Mouse (Mus musculus): ENCODE results near the gene Pcsk1n. TPM values are rescaled to one million over a fixed set of nuclear protein-coding genes. Genes with fewer than 3 reads are reported as not detected.
A peak's percentile ranks its signal among the peaks of the same experiment; 100 is the strongest.
"Not testable (repeated sequence)": the region's sequence is repeated elsewhere in the genome, so short reads cannot be mapped to it uniquely, and the experiment has no call there.

Pcsk1n gene
- total RNA-seq (2021): 100 to 1,000 TPM; 188 to 204 TPM

DNA sequence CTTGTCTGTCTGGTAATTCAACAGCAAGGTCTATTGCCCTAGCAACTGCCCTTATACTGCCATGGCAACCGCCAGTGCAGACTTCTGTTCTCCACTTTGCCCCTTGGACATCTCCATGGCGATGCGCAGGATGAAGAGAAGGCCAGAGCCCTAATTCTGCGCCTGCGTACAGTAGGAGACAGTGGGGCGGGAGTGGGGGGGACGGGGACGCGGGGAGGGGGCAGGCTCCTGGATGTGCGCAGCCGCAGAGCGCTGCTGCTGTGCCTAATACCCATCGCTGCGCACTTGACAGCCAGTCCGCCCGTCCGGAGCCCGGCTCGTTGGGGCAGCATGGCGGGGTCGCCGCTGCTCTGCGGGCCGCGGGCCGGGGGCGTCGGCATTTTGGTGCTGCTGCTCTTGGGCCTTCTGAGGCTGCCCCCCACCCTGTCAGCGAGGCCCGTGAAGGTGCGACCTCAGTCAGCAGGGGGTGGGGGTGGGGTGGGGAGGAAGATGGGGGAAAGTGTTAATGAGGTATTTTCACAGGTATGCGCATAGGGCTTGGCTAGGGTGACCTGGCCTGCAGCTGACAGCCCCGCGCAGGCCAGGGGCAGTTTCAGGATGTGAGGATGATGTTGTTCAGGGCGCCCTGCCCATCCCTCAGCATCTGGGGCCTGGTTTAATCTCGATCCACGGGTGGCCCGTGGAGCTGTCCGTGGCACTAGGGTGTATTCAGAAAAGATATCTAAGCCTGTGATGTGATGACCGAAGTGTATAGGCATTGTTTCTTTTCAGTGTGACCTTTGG, at the start of gene Pcsk1n:
Pcsk1n (plus strand) TSS at position 222 of the 783 bp plus-strand sequence.
- peak; percentile 74 for DNase-seq
- intact Hi-C loops (cut with DNase I): no loop called here

DNA sequence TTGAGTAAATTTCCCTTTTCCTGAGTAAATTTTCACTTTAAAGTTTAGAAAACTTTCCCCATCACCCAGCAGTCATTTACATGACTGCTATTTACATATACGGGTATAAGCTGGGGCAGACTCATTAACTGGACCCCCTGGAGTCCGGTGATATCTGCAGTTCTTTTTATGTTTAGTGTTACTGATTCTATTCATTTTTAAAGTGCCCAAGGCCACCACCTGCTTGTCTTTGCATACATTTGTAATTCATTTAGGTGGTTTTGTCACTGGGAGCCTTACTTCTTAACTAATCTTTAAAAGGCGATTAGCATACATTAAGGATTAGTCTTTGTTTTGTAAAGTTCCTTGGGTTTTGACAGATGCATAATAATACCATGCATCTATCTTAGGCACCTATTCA, 49.8 kb upstream of the Pcsk1n start:
- intact Hi-C loops (cut with DNase I): no loop called here
- no peak for DNase-seq

DNA sequence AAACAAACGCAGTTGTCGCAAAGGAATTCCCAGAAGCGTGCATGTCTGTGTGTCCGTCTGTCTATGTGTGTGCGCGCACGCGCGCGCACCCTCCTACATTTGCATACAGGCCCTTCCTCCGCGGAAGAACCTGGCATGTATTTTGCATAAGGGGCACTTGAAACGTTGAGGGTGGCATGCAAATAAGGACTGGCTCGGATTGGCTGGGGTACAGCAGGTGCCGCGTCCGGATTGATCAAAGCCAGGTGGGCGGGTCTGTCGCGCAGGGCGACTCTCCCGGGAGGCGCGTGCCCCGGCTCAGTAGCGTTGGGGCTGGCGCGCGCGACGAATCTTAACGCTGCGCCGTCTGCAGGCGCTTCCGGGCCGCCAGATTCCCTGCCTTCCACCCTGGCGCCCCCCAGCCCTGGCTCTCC, 41.6 kb upstream of the Pcsk1n start, which contains the start of gene Pim2:
Pim2 (plus strand) TSS at position 256 of the 413 bp plus-strand sequence.
- peak; percentile 84 for DNase-seq
- intact Hi-C loops (cut with DNase I): no loop called here

DNA sequence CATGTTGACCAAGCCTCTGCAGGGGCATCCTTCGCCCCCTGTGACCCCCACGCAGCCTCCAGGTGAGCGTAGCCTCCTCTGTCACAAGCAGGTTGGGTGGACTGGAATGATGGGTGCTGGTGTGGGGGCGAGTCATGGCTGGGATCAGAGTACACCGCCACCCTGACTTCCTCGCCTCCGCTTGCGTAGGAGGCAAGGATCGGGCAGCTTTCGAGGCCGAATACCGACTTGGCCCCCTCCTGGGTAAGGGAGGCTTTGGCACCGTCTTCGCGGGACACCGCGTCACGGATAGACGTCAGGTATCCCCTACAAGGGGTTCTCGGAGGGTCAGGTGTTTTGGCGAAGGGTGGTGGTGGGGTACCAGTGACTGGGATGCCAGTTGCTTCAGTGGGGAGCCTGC, 41.1 kb upstream of the Pcsk1n start:
- intact Hi-C loops (cut with DNase I): no loop called here
- peak; percentile 16 for DNase-seq

DNA sequence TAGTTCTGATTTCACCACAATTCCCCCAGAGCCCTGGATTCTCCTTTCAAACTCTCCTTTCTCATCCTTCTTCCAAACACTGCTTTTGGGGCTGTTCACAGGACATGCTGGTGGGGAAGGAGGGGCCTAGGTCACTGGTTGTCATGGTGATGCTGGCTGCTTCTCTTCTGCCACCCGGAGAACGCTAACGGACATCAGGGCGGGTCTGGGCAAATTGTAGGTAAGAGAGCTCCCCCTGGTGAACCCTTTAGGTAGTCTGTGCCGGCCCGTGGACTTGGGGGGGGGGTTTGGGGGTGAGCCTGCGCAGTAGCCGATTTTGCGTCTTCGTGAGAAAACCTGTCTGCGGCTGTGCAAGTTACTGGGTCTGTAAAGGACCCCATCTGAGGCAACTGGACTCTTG, 39.8 kb upstream of the Pcsk1n start:
- peak; percentile 71 for DNase-seq
- intact Hi-C loops (cut with DNase I): no loop called here

DNA sequence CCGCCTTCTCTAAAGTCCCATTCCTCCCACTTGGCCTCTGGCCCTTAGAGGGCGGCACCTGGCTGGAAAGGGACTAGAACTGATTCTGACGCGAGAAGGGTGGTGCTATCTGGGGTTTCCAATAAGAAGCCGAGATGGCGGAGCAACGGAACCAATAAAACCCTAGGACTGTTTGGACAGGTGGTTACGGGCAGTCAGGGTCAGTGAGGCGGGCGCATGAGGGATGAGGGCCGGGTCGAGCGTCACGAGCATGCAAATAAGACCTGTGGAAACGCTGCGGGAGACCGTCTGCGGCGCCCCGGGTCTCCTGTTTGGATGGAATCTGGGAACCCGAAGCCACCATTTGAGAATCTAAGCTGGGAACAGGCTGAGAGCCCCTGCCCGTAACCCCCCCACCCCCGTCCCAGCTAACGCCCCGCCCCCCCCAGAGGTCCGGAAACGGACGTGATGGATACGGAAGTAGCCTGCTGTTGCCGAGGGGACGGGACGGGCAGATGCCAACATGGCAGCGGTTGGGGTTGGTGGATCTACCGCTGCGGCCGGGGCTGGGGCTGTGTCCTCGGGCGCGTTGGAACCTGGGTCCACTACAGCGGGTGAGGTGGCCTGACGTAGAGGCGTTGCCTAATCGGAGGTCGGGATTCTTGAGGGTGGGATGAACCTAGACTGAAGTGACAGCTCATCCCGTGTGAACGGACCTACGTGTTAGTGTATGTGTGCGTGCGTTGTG, 35.6 kb upstream of the Pcsk1n start, which contains the start of gene Slc35a2:
Slc35a2 (plus strand) TSS at position 188 of the 727 bp plus-strand sequence.
- peak; percentile 83 for DNase-seq
- intact Hi-C loops (cut with DNase I): no loop called here

DNA sequence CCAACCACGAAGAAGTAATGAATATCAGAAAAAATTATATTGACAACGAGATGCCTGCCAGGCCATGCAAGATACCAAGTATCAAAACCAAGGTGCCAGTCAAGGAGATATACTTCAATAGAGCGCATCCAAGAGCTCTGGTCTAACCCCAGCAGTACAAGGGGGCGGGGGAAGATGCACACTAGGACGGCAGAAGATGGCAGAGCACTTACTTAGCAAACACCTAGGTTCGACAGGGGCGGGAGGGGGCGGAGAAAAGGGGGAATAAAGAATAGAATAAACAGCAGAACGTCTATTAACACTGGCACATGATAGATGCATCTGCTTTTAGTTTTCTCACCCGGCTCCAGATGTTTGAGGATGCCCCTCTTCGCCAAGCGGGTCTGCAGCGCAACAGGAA, 21.4 kb upstream of the Pcsk1n start:
- intact Hi-C loops (cut with DNase I): no loop called here
- no peak for DNase-seq

DNA sequence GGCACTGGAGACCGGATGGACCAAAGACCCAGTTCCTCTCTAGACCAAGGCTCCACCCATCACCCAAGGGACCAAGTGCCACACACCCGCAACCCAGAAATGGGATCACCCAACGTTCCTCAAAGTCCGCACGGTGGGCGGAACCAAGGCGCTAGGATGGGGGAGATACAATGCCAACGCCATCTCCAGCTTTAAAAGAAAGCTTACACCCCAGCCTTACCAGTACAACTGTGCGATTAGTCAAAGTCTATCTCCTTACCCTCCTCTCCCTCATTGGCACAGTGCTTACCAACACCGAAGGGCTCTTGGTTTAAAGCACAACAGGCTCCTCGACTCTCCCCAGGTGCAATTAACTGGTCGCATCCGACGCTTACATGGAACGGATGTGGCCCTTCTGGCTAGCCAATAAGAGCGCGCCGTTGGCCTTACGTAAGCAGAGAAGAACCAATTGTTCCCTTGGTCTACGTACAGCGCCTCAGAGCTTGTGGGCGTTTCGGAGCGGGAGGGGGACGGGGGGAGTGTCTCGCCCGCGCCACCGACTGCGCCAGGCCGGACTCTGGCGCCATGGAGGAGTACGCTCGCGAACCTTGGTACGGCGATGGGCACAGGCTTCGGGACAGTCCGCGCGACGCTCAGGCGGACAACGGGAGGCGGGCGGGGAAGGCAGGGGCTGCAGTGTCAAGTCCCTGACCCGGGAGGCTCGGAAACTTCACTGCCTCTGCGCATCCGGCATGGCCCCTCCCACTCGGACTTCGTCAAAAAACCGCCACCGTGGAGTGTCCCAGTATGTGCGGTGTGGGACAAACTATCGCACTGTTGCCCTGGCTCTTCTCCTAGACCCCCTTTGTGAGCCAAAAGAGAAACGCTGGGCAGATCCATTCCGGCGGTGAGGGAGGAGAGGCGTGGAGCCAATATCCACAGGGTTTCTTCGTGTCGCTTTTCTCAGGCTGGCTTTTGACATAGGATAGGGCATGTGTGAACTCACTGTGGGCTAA, 20.4 kb upstream of the Pcsk1n start, which contains the start of the genes Pqbp1 and Timm17b:
Pqbp1 (minus strand) TSS at position 390 of the 995 bp plus-strand sequence.
Timm17b (plus strand) TSS at position 478 of the 995 bp plus-strand sequence.
- DNase-seq: peak; percentile 89
- intact Hi-C loops (cut with DNase I): no loop called here

DNA sequence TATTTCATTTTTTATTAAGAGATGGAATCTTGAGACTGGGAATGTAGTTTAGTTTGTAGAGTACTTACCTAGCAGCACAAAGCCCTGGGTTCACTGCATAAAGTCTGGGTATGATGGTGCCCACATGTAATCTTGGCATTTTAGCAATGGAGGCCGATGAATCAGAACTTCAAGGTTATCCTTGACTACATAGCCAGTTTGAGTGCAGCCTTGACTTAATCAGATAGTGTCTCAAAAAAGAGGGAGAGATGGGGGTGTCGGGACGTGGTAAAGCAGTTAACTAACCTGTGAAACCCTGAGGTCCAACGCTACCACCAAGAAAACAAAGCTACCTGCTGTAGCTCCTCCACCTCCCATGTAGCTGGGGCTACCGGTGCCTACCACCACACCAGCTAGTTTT, 15.2 kb upstream of the Pcsk1n start:
- intact Hi-C loops (cut with DNase I): no loop called here
- no peak for DNase-seq

DNA sequence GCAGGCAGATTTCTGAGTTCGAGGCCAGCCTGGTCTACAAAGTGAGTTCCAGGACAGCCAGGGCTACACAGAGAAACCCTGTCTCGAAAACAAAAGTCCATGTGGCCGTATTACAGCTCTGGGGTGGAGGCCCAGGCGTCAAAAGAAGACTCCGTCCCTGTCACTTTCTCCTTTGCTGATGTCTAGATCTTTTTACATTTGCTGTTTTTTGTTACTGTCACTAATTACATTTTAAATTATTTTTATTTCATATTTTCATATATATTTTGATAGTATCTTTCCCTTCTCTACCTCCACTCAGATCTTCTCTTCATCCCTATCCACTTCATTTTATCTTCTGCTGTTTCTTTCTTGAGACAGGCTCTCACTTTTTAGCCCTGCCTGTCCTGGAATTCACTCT, 11.9 kb upstream of the Pcsk1n start, which contains the start of gene Gm10491:
Gm10491 (minus strand) TSS at position 101 of the 400 bp plus-strand sequence.
- intact Hi-C loops (cut with DNase I): no loop called here

DNA sequence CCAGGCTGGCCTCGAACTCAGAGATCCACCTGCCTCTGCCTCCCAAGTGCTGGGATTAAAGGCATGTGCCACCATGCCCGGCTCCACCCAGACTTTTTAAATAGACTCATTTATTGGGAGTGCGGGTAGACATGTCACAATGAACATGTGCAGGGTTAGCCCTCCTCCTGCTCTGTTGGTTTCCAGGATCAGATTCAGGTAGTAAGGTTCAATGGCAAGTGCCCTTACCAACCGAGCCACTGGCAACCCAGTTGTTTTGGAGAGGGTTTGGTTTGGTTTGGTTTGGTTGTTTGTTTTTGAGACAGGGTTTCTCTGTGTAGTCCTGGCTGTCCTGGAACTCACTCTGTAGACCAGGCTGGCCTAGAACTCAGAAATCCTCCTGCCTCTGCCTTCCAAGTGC, 10.4 kb upstream of the Pcsk1n start, which contains the start of gene Gm10490:
Gm10490 (plus strand) TSS at position 301 of the 400 bp plus-strand sequence.
- intact Hi-C loops (cut with DNase I); DNase-seq: not testable (repeated sequence)

More for the DNA sequence above, 11.9 kb upstream of the Pcsk1n start, which contains the start of gene Gm10491:
- no peak for DNase-seq

DNA sequence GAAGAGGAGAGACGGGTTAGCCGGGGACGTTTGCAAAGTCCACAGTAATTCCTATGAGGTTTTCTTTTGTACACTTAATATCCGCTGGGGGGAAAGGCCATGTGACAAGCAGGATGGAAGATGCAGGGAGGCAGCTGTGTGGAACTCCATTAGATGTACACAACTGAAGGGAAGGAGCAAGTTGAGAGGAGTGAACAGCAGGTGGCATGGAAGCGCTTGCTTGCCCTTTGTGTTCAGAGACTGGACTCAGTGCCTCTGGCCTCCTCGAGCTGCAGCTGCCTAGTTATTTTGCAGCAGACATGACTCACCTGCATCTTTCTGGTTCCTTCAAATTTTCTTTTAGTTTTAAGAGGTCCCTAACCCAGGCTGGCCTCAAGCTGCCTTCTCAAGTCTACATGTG, 9.1 kb upstream of the Pcsk1n start:
- intact Hi-C loops (cut with DNase I): no loop called here

DNA sequence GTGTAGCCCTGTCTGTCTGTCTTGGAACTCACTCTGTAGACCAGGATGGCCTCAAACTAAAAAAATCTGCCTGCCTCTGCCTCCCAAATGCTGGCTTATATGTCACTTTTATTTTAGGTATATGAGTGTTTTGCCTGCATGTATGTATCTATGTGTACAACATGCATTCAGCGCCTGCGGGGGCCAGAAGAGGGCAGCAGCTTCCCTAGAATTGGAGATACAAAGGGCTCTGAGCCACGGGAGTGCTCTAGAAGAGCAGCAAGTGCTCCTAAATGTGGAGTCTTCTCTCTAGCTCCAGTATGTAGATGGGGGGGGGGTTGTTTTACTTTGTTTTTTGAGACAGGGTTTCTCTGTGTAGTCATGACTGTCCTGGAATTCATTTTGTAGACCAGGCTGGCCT, 4.0 kb upstream of the Pcsk1n start:
- intact Hi-C loops (cut with DNase I); DNase-seq: not testable (repeated sequence)

More for the DNA sequence above, 9.1 kb upstream of the Pcsk1n start:
- no peak for DNase-seq

DNA sequence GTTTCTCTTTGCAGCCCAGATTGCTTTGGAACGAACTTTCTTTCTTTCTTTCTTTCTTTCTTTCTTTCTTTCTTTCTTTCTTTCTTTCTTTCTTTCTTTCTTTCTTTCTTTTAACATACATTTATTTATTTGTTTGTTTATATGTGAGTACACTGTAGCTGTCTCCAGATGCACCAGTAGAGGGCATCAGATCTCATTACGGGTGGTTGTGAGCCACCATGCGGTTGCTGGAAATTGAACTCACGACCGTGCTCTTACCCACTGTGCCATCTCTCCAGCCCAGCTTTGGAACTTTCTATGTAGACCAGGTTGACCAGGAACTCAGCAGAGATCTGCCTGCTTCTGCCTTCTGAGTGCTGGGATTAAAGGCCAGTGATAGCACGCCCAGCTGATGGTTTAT, 1.7 kb upstream of the Pcsk1n start:
- intact Hi-C loops (cut with DNase I); DNase-seq: not testable (repeated sequence)

DNA sequence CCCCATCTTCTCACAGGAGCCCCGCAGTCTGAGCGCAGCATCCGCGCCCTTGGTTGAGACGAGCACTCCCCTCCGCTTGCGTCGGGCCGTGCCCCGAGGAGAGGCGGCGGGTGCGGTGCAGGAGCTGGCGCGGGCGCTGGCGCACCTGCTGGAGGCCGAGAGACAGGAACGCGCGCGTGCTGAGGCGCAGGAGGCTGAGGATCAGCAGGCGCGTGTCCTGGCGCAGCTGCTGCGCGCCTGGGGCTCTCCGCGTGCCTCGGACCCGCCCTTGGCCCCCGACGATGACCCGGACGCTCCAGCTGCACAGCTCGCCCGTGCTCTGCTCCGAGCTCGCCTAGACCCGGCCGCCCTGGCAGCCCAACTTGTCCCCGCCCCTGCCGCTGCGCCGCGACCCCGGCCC, 2.4 kb downstream of the Pcsk1n start:
- intact Hi-C loops (cut with DNase I): no loop called here
- no peak for DNase-seq

DNA sequence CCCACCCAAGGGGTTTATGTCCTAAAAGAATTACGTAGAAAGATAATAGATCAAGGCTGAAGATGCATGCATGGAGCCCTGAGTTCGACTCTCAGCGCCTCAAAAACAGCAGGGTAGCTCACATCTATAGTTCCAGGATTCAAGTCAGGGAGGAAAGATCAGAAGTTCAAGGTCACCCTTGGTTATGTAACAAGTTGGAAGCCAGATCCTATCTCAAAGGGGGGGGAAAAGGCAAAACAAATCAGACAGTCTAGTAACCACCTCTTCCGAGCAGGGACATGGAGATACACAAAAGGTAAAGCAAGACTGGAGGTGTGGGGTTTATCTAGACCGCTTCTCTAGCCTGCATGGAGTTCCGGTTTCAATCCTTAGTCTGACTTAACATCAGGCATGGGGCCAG, 6.6 kb downstream of the Pcsk1n start:
- intact Hi-C loops (cut with DNase I): no loop called here
- no peak for DNase-seq

DNA sequence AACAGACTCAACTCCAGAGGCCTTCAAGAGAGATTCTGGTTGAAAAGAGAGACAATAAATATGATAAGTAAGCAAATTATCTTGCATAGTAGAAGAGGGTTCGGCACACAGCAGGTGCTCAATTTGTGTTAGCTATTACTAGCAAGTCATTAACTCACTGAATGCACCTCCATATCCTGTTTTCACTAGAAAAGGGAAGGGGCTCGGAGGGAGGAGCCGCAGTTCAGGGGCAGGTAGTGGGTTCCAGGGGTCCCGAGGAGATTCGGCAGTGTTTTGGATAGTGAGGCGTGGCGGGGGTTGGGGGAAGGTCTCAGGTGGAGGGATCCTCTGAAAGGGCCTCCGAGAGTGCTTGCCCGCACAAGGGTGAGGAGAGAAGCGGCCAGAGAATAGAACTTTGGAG, 7.5 kb downstream of the Pcsk1n start:
- intact Hi-C loops (cut with DNase I): no loop called here
- no peak for DNase-seq

DNA sequence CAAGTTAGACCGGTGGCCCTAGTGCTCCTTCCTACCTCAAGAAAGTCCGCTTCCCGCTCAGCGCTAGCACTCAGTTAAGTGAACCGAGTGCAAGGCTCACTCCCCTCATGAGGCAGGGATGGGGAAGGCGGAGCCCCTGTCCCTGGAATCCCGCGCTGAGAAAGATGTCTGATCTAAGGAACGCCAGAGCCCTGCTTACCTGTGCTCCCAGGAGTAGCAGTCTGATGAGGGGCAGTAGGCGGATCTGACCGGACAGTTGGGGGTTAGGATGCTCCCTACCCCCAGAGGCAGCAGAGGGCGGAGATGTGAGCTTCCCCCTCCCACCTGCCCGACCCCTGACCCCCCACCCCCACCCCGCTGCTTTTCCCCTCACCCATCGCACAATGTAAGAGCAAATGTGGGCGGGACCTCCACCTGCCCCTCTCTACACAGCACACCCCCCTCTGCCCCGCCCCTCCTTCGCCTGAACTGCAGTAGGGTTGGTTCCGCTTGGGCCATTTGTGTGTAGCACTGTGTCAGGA, 8.7 kb downstream of the Pcsk1n start, which contains the start of gene Eras:
Eras (minus strand) TSS at position 338 of the 521 bp plus-strand sequence.
- no peak for DNase-seq
- intact Hi-C loops (cut with DNase I): no loop called here

DNA sequence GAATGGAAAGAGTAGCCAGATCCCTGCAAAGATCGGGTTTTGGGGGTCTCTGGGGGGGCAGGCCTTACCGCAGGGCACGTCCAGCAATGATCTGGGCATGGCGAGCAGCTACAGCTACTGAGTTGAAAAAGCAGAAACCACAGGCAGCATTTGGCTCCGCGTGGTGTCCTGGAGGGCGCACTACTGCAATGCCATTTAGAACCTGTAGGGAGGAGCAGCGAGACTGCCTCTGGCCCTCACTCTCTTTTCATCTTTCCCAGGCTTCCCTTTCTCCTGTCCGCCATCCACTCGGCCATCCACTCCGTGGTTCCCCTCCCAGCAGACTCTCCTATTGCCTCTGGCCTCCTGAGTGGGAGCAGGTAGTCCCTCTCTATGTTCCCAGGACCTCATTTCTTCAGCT, 17.3 kb downstream of the Pcsk1n start:
- intact Hi-C loops (cut with DNase I): no loop called here
- no peak for DNase-seq

DNA sequence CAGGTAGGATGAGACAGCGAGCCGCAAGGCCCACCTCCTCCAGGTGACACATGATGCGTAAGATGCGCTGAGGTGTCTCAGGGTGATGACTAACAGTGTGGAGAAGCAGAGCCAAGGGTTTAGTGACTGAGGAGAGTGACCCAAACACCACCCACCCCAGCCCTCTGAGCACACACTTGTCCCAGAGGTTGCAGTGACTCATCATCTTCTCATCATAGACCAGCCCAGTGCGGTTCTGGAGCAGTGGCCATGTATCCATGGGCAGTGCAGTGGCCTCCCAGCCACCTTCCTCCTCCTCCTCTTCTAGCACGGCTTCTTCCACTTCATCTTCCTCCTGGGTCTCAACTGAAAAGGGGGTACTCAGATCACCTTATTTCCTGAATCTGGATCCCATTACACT, 18.0 kb downstream of the Pcsk1n start:
- intact Hi-C loops (cut with DNase I): no loop called here
- DNase-seq: no peak

Data from left cerebral cortex, postnatal 4 days (tissue).